Comparison of ENCODE assay signal across 15 mouse cellular contexts in the genomic region with DNA sequence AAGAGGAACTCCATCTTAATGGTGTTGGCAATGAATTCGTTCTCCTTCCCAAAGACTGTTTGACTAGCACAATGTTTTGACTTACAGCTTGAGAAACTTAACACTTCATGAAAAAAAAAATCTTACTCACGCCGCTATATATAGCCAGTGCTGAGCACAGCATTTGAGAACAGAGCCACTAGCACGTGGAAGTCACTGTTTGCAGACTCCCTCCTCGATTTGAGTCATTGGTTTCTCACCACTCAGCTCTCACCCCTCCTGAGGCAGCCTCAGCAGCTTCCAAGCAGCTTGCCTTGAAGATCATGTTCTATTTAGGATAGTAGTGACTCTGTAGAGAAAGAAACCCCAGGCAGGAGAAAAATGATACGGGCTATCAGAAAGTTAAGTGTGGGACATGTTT.
DNase-seq lines count a peak whose midpoint lies in the region; ATAC-seq lines count a peak whose summit lies in the region.
"Had no signal": no experiment of that assay in that cellular context is flagged by ENCODE, and none has a peak within 500 bp of the region (broad histone marks: within the 10 kb centered on the region; RNA-seq: fewer than 3 reads in every experiment).

No protein-coding gene starts in this region.

- H3K27me3 ChIP-seq in embryonic facial prominence, embryonic 14.5 days (replicated peaks; ENCODE audit: control insufficient read depth, insufficient read depth, low read length) = no peaks in the 10 kb centered on the region
- no peaks in the 10 kb centered on the region for H3K27me3 ChIP-seq in embryonic facial prominence, embryonic 10.5 days (replicated peaks; ENCODE audit: low read depth, poor library complexity, severe bottlenecking)
- H3K27me3 ChIP-seq: liver, embryonic 12.5 days; midbrain, embryonic 12.5 days; neural tube, embryonic 13.5 days had no signal

- H3K27ac ChIP-seq in embryonic facial prominence, embryonic 14.5 days (replicated peaks; ENCODE audit: low read depth, low read length) = no peak overlapping the region
- no peak overlapping the region for H3K27ac ChIP-seq in embryonic facial prominence, embryonic 10.5 days (replicated peaks)
- H3K27ac ChIP-seq: liver, embryonic 12.5 days; midbrain, embryonic 12.5 days; neural tube, embryonic 13.5 days had no signal

- ATAC-seq in embryonic facial prominence, embryonic 14.5 days (ENCODE audit: low read depth) = no peak
- ATAC-seq: liver, embryonic 12.5 days had no signal

- H3K4me2 ChIP-seq in embryonic facial prominence, embryonic 14.5 days (ENCODE audit: low read depth, low read length) = no peak overlapping the region
- H3K4me2 ChIP-seq: liver, embryonic 12.5 days; midbrain, embryonic 12.5 days; neural tube, embryonic 13.5 days had no signal

- peak; percentile 52 for DNase-seq in embryonic facial prominence, embryonic 14.5 days (ENCODE audit: low spot score)
- no peak for DNase-seq in embryonic facial prominence, embryonic 10.5 days (ENCODE audit: low spot score)
- peak; percentile 1 to 2 for DNase-seq in kidney, postnatal 4 days
- no peak for DNase-seq in kidney, postnatal 36 days
- DNase-seq in frontal cortex, postnatal 36 days (ENCODE audit: low spot score in 2 of 2) = peak; percentile 57 to 71
- DNase-seq in right cerebral cortex, postnatal 10 days (ENCODE audit: low spot score in 2 of 2) = peak; percentile 56 to 81
- no peak for DNase-seq in ovary, postnatal 10 days (ENCODE audit: low spot score)
- no peak for DNase-seq in urinary bladder, adult 2 months (ENCODE audit: low spot score)
- DNase-seq: adrenal gland, adult 8-10 months; kidney, adult 11 months; thymus, postnatal 36 days had no signal

- no peaks in the 10 kb centered on the region for H3K4me1 ChIP-seq in embryonic facial prominence, embryonic 14.5 days (ENCODE audit: control insufficient read depth, insufficient read depth, low read length)
- no peaks in the 10 kb centered on the region for H3K4me1 ChIP-seq in embryonic facial prominence, embryonic 10.5 days
- H3K4me1 ChIP-seq: liver, embryonic 12.5 days had no signal

- H3K9me3 ChIP-seq in embryonic facial prominence, embryonic 14.5 days (ENCODE audit: control insufficient read depth, low read length) = no peaks in the 10 kb centered on the region
- no peaks in the 10 kb centered on the region for H3K9me3 ChIP-seq in embryonic facial prominence, embryonic 10.5 days
- H3K9me3 ChIP-seq: liver, embryonic 12.5 days; midbrain, embryonic 12.5 days; neural tube, embryonic 13.5 days had no signal

- no peak overlapping the region for H3K4me3 ChIP-seq in embryonic facial prominence, embryonic 14.5 days (ENCODE audit: low read depth, low read length)
- H3K4me3 ChIP-seq in embryonic facial prominence, embryonic 10.5 days = no peak overlapping the region
- H3K4me3 ChIP-seq: liver, embryonic 12.5 days; midbrain, embryonic 12.5 days; neural tube, embryonic 13.5 days had no signal

- H3K36me3 ChIP-seq in embryonic facial prominence, embryonic 14.5 days (ENCODE audit: control insufficient read depth, insufficient read depth, low read length) = no peaks in the 10 kb centered on the region
- no peaks in the 10 kb centered on the region for H3K36me3 ChIP-seq in embryonic facial prominence, embryonic 10.5 days (replicated peaks)
- H3K36me3 ChIP-seq: G1E; liver, embryonic 12.5 days; midbrain, embryonic 12.5 days; neural tube, embryonic 13.5 days had no signal

- 43% methylated on average over 6 of the region's 6 CpGs for WGBS in embryonic facial prominence, embryonic 14.5 days
- WGBS in embryonic facial prominence, embryonic 10.5 days = 64% methylated on average over 6 of the region's 6 CpGs

- no peak overlapping the region for H3K9ac ChIP-seq in embryonic facial prominence, embryonic 14.5 days (ENCODE audit: low read depth, low read length)
- H3K9ac ChIP-seq: liver, embryonic 12.5 days; midbrain, embryonic 12.5 days; neural tube, embryonic 13.5 days had no signal

Comparison
In these comparisons a context has a peak if more than half of its experiments do, and no peak if none do; other contexts are left out.
1. DNase-seq: peak in embryonic facial prominence, embryonic 14.5 days (single experiment), kidney, postnatal 4 days (2 of 2), frontal cortex, postnatal 36 days (2 of 2) and right cerebral cortex, postnatal 10 days (2 of 2); none in embryonic facial prominence, embryonic 10.5 days (single experiment), kidney, postnatal 36 days (0 of 2), ovary, postnatal 10 days (single experiment) and urinary bladder, adult 2 months (single experiment).